Mouse (Mus musculus) right cerebral cortex, adult 18-20 months (tissue): ENCODE measurements at regions not wholly inside any gene's neighbourhood (a gene's known extent, or its start where the extent isn't known, plus 50 kb on each side); places are given as distances from the start of the nearest gene placed in this dataset.

Experiments
- DNase-seq: peaks from one replicate; pipeline ENCODE4 v3.0.0; 2022; ENCODE audit warnings: mixed read lengths

DNA sequence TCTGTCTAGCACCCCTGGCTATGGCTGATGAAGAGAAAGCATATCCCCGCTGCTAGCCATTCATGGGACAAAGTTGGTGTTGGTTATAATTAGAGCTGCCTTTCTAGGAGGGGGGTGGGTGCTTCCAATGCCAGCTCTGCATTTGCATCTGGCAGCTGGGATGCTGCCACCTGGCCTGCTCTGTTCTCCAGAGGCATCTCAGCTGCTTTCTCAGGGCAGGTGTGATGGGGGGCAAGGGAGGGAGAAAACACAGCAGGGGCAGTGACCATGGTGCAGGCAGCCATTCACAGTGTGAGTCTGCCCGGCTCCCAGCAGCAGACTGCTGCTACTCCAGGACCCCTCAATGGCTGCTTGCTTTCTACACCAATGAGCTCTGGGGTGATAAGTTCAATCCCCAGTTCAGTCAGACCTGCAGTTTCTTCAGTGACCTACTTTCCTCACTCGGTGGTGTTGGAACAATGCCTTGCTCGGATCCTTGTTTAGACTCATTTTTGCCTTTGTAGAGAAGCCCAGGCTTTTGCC is 73.9 kb upstream of the Klf7 start:
- DNase-seq, result peak; percentile 11

DNA sequence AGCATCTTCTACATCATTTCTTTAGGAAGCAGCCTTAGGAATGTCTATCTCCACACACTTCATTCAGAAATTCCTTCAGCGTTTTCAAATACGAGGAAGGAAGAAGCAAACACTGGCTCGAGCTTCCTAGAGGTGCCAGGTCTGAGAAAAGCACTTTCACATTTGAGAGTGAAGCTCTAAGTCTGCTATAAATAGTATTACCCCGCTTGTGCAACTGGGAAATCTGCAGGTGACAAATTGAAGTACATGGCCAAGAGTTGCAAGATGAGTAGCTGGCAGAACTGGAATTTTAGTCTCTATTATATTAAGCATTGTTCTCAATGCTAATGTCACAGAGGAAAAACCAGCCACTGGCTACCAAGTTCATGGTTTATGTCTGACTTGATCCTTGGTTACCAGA is 73.2 kb upstream of the Klf7 start:
- DNase-seq, result no peak

DNA sequence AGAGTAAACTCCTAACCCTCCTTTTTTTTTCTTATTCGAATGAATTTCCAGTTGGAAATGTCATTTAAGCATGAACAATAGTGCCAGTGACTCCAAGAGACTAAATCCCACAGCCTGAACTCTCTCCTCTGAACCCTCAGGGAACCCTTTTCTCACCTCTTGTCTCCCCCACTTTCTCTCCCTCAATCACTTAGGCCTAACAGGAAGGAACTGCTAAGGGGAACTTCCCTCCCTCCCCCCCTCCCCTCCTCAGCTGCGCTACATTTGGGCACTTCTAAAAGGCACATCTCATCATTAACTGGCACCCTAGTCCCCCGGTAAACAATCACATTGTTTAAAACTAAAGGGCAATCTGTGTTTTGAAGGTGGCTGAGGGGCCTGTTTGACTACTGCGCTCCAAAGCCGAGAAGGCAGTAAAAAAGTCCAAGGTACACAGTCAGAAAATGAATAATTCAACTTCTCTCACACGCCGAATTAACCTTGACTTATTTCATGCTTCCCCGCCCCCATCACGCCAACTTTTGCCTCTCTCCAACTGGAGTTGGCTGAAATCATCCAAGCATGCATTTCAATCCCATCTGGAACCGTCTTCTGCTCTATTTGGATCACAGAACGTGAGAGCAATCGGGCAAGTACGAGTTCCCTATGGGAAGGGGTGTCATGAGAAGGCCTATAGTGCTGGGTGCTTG is 71.2 kb upstream of the Klf7 start:
- no peak for DNase-seq

DNA sequence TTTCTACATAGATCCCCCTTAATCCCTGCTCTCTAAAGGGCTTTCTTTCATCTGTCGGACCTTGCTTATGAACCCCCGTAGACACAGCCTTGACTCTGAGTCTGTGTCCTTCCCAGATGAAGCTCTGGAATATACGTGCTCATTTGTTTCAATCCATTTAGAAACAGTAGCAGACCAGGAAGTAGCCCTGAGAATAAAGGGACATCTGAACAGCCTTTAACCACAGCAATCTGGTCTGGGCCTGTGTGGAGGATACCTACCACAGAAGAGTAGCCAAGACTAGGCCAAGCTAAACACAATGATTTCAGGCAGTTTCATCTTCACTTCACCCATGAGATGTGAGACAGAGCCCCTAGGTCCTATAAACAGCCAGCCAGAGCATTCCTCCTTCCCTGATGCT is 70.7 kb upstream of the Klf7 start:
- no peak for DNase-seq

DNA sequence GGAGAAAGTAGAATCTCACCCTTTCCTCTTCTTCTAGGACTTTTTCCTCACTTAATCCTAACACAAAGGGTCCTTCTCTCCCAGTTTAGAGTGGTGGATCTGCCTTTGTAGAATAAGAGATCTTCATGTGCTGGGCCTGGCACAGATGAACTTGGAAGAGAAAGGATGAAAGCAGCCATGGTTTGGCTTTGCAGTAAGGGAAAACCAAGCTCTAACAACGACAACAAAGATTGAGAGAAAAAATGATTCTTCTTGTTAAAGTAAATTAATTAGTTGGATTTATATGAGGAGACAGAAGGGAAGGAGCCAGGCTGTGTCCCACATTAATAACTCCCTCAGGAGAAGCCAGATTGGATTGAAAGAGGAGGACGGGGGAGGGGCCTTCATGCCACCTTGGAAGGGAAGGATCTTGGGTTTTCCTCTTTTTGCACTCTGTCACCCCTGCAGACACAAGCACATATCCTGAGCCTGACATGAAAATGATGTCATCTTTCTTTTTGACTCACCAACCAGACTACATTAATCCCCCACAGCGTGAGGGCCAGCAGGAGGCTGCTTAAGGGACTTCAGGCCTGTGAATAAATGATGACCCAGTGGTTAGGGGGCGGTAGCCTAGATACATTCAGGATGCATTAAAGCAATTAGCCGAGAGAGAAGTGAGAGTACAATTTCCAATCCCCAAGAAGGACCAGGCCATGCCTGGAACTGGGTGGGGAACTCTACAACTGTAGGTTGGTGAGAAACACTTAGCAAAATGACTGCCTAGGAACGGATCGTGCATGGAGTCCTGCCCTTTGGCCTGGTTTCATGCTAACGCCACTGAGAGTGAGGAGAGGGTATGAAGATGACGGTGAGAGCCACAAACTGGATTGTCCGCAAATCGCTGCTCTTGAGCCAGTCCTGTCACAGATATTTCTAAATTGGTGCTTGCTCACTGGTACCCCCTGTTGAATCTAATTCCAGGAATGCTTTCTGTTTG is 69.4 kb upstream of the Klf7 start:
- DNase-seq, result no peak

DNA sequence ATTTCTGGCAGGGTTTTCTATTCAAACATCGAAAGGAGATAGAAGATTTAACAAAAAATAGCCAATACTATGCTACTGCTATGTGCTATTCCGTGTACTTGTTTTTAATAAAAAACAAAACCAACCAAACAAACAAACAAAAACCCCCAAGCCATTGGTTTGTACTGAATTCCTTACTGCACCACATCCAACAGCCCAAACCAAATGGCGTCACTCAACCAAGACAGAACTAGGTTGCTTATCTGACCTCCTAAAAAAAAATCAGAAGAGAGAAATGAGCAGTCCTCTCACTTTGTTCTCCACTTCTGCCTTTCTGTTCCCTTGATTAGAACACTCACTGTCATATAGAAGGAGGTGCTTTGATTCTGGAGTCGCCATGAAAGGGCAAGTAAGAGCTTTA is 68.6 kb upstream of the Klf7 start:
- DNase-seq, result no peak

DNA sequence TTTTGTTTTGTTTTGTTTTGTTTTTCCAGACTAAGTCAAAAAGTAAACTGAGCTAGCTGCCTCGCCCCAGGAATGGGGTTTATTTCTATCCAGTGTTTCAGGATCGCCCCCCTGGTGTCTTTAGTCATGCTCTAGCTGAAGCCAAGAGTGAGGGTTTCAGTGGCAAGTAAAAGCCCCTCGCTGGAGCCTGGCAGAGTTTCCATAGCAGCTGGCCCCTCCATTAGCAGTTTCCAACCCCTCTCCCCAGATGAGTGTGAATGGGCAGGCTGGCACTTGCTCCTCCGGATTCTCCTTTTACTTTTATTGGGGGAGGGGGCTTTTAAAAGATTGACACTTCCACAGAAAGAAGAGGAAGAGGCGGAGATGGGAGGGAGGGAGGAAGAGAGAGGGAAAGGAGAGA is 68.0 kb upstream of the Klf7 start:
- no peak for DNase-seq

DNA sequence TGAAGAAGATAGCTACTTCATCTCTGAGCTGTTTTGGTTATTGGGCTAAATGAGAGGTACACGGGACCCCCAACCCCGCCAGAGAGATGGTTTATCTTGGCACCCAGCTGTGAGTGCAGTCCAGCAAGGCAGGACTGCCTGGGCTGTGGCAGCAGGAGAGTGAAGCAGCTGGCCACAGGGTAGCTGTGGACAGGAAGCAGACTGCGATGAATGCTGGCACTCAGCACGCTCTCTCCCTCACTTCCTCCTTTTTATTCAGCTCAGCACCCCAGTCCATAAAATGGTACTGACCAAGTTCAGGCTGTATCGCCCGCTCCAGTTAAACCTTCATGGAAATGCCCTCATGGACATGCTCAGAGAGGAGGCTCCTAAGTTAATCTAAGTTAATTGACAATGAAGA is 67.4 kb upstream of the Klf7 start:
- DNase-seq, result peak; percentile 24

DNA sequence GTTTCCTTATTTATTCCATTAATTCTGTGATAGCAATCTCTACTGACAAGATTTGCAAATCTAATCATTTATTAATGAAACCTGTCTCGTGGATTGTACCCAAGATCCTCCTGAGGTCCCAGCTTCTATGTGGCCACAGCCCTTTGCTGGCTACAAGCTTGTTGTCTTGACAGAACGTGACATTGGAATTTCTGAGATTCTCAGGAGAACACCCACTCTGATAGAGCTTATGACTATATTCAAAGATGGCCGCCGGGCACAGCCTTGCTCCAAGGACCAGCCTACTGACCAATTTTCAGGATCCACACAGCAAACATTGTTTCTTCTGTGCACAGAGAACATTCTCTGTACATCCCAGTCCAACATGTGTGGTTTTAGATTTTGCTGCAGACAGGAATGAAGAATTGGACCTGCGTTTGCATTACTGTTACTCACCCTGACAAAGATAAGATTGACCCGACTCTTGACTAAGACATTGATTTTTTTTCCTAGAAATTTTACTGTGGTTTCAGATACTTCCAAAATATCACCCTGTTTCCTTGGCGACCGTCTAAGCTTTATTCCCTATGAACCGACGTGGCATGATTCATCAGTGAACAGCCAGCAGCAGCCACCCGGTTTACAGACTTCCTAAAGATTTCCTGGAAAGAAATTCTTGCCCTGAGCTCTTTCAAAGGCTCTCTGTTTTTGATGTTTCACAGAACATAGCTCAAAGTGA is 65.9 kb upstream of the Klf7 start:
- DNase-seq, result no peak

DNA sequence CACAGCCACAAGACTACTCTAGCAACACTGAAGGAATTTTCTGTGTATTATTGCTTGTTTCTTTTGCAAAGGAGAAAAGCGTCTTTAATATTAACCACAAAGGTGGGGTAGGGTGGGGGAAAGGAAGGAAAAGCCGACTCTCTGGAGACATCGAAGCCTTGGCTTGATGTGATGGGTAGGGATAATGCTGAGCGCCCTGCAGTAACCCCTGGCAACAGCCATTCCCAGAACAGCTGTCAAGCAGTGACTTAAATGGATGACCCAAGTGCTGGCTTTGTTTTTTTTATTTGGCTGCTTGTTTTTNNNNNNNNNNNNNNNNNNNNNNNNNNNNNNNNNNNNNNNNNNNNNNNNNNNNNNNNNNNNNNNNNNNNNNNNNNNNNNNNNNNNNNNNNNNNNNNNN is 51.6 kb upstream of the Klf7 start:
- DNase-seq, result no peak

DNA sequence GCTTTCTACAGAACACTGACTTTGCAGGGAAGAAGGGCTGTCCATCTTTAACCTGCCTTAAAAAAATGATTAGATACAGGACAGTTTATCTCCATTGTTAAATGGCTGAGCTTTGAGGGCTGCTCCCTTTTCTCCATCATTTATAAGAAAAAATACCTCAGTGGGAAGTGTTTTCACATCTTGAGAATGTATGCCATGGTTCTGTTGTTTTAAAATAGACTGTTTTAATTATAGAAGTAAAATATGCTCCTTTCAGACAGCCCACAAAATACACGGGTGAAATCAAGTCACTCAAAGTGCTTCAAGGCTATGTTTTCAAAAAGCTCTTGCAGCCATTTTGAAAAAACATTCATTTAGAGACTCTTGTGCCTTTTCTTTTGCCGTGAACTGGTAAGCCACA is 50.0 kb upstream of the Klf7 start:
- DNase-seq, result no peak
